Mouse (Mus musculus) liver, embryonic 11.5 days (tissue): ENCODE measurements at regions not wholly inside any gene's neighbourhood (a gene's known extent, or its start where the extent isn't known, plus 50 kb on each side); places are given as distances from the start of the nearest gene placed in this dataset.

Experiments
- ATAC-seq: fragments of 200-750 bp; cut with Nextera tagmentation; replicated peaks from 2 replicates; pipeline ENCODE4 v1.8.0; 2017; ENCODE audit warnings: moderate number of reproducible peaks, mild to moderate bottlenecking, moderate TSS enrichment, moderate library complexity; ENCODE audit not compliant: low FRiP score
- DNase-seq: peaks from one replicate; pipeline ENCODE4 v3.0.0-alpha.2; 2017; ENCODE audit warnings: low spot score
- H3K27ac ChIP-seq: fragments of 300-500 bp; sonication (generic); 2 replicates; pipeline ENCODE4 v1.5.1; 2014; ENCODE audit warnings: mild to moderate bottlenecking, low read depth, low read length, control low read depth
- H3K27me3 ChIP-seq: fragments of 300-500 bp; sonication (generic); replicated peaks from 2 replicates; pipeline ENCODE4 v1.6.1; 2014; ENCODE audit warnings: low read length, mixed read lengths; ENCODE audit not compliant: control insufficient read depth, insufficient read depth
- H3K36me3 ChIP-seq: fragments of 300-500 bp; sonication (generic); 2 replicates; pipeline ENCODE4 v1.6.1; 2014; ENCODE audit warnings: mild to moderate bottlenecking, low read length, moderate library complexity, mixed read lengths; ENCODE audit not compliant: control insufficient read depth, insufficient read depth
- H3K4me1 ChIP-seq: fragments of 300-500 bp; sonication (generic); replicated peaks from 2 replicates; pipeline ENCODE4 v1.6.1; 2014; ENCODE audit warnings: low read length, mixed read lengths; ENCODE audit not compliant: control insufficient read depth, insufficient read depth
- H3K4me2 ChIP-seq: fragments of 300-500 bp; sonication (generic); 2 replicates; pipeline ENCODE4 v1.6.1; 2014; ENCODE audit warnings: mild to moderate bottlenecking, control low read depth, moderate library complexity
- H3K4me3 ChIP-seq: fragments of 300-500 bp; sonication (generic); 2 replicates; pipeline ENCODE4 v1.5.1; 2014; ENCODE audit warnings: low read depth, low read length, control low read depth
- H3K9ac ChIP-seq: fragments of 300-500 bp; sonication (generic); 2 replicates; pipeline ENCODE4 v1.6.1; 2014; ENCODE audit warnings: low read depth, low read length, control low read depth
- H3K9me3 ChIP-seq: fragments of 300-500 bp; sonication (generic); 2 replicates; pipeline ENCODE4 v1.6.1; 2016; ENCODE audit warnings: low read length, inconsistent platforms, mixed read lengths; ENCODE audit not compliant: control insufficient read depth
- WGBS: fragments of 180-500 bp; shearing (Covaris S2); extraction: QIAGEN DNeasy Blood & Tissue Kit; methylation state at CpG from one replicate; pipeline ENCODE4 v1.1.7; 2014; 5-methylcytosine and 5-hydroxymethylcytosine counted together

DNA sequence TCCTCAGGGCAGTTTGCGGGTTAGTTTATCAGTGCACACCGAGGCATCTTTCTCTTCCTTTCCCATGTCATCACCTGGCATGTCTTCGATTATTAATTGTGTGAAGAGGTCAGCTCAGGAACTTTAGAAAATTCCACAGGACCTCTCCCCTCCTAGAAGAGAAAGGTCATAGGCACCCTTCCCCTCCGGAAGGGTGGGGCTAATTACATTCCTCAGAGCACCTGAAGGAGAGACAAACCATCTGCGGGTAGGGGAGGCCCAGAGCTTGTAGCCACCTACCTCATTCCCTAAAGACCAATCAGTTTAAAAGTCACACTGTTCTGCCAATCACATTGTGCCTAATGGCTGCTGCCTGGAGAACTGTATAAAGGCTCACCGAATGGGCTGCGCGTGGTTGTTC is 114.9 kb upstream of the 9330182O14Rik start:
- ATAC-seq (no peak), DNase-seq (no peak)
- H3K4me1 ChIP-seq, result no peaks in the 10 kb centered on the region
- H3K27ac ChIP-seq, result no peak overlapping the region
- 73% methylated on average over 8 of the region's 8 CpGs for WGBS
- no peaks in the 10 kb centered on the region for H3K36me3 ChIP-seq
- no peak overlapping the region for H3K4me2 ChIP-seq
- no peaks in the 10 kb centered on the region for H3K9me3 ChIP-seq
- H3K9ac ChIP-seq, result no peak overlapping the region
- no peak overlapping the region for H3K4me3 ChIP-seq
- no peaks in the 10 kb centered on the region for H3K27me3 ChIP-seq

DNA sequence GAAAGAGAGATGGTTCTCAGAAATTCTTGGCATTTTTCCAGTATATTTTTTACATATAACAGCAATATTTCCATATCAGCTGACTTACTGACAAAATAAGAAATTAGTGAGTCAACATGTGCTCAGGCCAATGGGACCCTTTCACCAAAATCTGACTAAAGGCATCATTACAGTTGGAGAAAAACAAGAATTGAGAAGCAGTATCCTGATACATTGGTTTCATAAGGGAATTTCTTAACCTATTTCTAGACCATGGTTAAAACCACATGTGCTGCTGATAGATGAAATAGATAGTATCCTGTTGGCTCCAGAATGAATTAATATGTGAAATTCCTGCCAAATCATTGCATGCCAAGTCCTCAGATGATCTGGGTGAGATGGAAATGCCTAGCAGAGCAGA is 114.1 kb upstream of the 9330182O14Rik start:
- DNase-seq, result no peak
- Histone ChIP-seq H3K4me2 (no peak overlapping the region), H3K9ac (no peak overlapping the region), H3K4me3 (no peak overlapping the region), H3K9me3 (no peaks in the 10 kb centered on the region), H3K36me3 (no peaks in the 10 kb centered on the region), H3K27me3 (no peaks in the 10 kb centered on the region), H3K4me1 (no peaks in the 10 kb centered on the region), H3K27ac (no peak overlapping the region)
- no peak for ATAC-seq

- H3K4me2 ChIP-seq, result no peak overlapping the region
- no peak for DNase-seq
- no peak overlapping the region for H3K27ac ChIP-seq
- ATAC-seq, result no peak
- H3K4me3 ChIP-seq, result no peak overlapping the region
- 71% methylated on average over 3 of the region's 3 CpGs for WGBS
- H3K4me1 ChIP-seq, result no peaks in the 10 kb centered on the region
- H3K27me3 ChIP-seq, result no peaks in the 10 kb centered on the region
- no peak overlapping the region for H3K9ac ChIP-seq
- no peaks in the 10 kb centered on the region for H3K9me3 ChIP-seq
- H3K36me3 ChIP-seq, result no peaks in the 10 kb centered on the region
Measured at GRCm38 (mm10) chr15:40020646-40021045, 113.5 kb upstream of the 9330182O14Rik start.

DNA sequence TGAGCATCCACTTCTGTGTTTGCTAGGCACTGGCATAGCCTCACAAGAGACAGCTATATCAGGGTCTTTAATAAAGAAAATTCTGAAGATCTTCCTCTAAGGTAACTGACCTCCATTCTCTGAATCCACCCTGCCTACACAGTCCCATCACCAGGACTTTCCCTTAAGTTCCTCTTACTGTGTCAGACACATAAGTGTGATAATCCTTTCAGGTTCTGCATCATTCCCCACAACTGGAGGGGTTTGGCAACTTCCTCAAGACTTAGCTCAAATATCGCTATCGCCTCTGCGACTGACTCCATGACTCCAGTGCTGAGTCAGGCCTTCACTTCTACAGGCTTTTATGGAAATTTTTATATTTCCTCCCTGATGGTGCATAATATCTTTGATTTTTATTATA is 111.0 kb upstream of the 9330182O14Rik start:
- no peaks in the 10 kb centered on the region for H3K4me1 ChIP-seq
- DNase-seq (no peak), ATAC-seq (no peak)
- no peak overlapping the region for H3K9ac ChIP-seq
- H3K36me3 ChIP-seq, result no peaks in the 10 kb centered on the region
- H3K4me3 ChIP-seq, result no peak overlapping the region
- no peak overlapping the region for H3K4me2 ChIP-seq
- WGBS, result 81% methylated on average over 3 of the region's 3 CpGs
- H3K9me3 ChIP-seq, result no peaks in the 10 kb centered on the region
- H3K27ac ChIP-seq, result no peak overlapping the region
- H3K27me3 ChIP-seq, result no peaks in the 10 kb centered on the region

GRCm38 (mm10) chr15:40032088-40032487 is 102.1 kb upstream of the 9330182O14Rik start:
- Histone ChIP-seq H3K27me3 (no peaks in the 10 kb centered on the region), H3K4me3 (no peak overlapping the region), H3K9ac (no peak overlapping the region), H3K4me1 (no peaks in the 10 kb centered on the region), H3K27ac (no peak overlapping the region), H3K4me2 (no peak overlapping the region), H3K9me3 (no peaks in the 10 kb centered on the region), H3K36me3 (no peaks in the 10 kb centered on the region)
- no peak for ATAC-seq
- DNase-seq, result no peak

DNA sequence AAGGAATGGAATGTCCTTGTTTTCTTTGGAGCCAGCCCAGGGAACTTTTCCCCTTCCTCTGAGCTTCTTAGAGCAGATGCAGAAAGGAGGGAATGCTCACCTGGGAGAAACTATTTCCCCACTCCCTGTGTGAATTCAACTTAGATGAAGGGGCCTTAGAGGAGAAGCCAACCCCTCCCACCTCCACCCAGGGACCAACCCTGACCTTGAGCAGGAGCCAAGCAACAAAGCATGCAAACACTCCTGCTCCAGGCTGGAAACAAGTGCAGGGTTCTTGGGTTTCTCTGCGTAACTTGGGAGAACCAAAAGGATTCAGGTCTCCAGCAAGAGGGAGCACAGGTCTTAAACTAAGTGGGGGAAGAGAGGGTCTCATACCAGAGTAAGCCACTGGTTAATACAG is 98.0 kb upstream of the 9330182O14Rik start:
- H3K27me3 ChIP-seq, result no peaks in the 10 kb centered on the region
- WGBS, result 82% methylated on average over 1 of the region's 1 CpGs
- no peaks in the 10 kb centered on the region for H3K9me3 ChIP-seq
- no peak overlapping the region for H3K4me2 ChIP-seq
- H3K9ac ChIP-seq, result no peak overlapping the region
- ATAC-seq (no peak), DNase-seq (no peak)
- H3K36me3 ChIP-seq, result no peaks in the 10 kb centered on the region
- no peak overlapping the region for H3K4me3 ChIP-seq
- H3K27ac ChIP-seq, result no peak overlapping the region
- no peaks in the 10 kb centered on the region for H3K4me1 ChIP-seq

DNA sequence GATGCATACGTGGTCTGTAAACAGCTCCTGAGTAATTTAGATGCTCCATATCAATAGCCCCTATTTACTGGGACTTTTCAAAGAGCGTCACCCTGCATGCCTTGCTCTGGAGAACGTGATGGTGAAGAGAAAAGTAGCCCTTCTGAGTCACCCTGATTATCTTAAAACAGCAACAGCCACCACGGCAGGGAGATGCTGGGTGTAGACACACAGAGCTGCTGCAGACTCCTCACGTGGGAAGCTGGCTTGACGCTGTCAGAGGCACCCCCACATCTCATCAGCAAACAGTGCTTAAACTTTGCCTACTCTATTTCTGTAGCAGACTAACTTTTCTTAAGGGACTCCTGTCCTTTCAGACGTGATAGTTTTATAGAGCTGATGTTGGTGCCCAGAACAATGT is 96.9 kb upstream of the 9330182O14Rik start:
- Histone ChIP-seq H3K4me1 (no peaks in the 10 kb centered on the region), H3K27ac (no peak overlapping the region), H3K9ac (no peak overlapping the region), H3K9me3 (no peaks in the 10 kb centered on the region), H3K36me3 (no peaks in the 10 kb centered on the region), H3K4me2 (no peak overlapping the region), H3K4me3 (no peak overlapping the region), H3K27me3 (no peaks in the 10 kb centered on the region)
- DNase-seq, result no peak
- 52% methylated on average over 7 of the region's 7 CpGs for WGBS
- no peak for ATAC-seq

- Histone ChIP-seq H3K27ac (no peak overlapping the region), H3K4me3 (no peak overlapping the region), H3K4me2 (no peak overlapping the region), H3K4me1 (no peaks in the 10 kb centered on the region), H3K27me3 (no peaks in the 10 kb centered on the region), H3K9ac (no peak overlapping the region), H3K9me3 (no peaks in the 10 kb centered on the region), H3K36me3 (no peaks in the 10 kb centered on the region)
- ATAC-seq (no peak), DNase-seq (no peak)
- 61% methylated on average over 5 of the region's 5 CpGs for WGBS
Measured at GRCm38 (mm10) chr15:40046219-40046618, 87.9 kb upstream of the 9330182O14Rik start.

- H3K4me1 ChIP-seq, result no peaks in the 10 kb centered on the region
- H3K4me2 ChIP-seq, result no peak overlapping the region
- H3K27ac ChIP-seq, result no peak overlapping the region
- DNase-seq, result no peak
- H3K4me3 ChIP-seq, result no peak overlapping the region
- no peak for ATAC-seq
- H3K9me3 ChIP-seq, result no peaks in the 10 kb centered on the region
- H3K36me3 ChIP-seq, result no peaks in the 10 kb centered on the region
- H3K9ac ChIP-seq, result no peak overlapping the region
- 67% methylated on average over 1 of the region's 1 CpGs for WGBS
- no peaks in the 10 kb centered on the region for H3K27me3 ChIP-seq
Measured at GRCm38 (mm10) chr15:40047100-40047499, 87.1 kb upstream of the 9330182O14Rik start.
